Mouse (Mus musculus) midbrain, embryonic 13.5 days (tissue): ENCODE data around the gene Wwox. TPM values are rescaled to one million over a fixed set of nuclear protein-coding genes. Genes with fewer than 3 reads are reported as not detected.

Experiments used
- ATAC-seq: fragments of 200-750 bp; cut with Nextera tagmentation; 2 replicates; pipeline ENCODE4 v1.8.0; 2017; ENCODE audit warnings: mild to moderate bottlenecking, moderate TSS enrichment, moderate library complexity
- H3K27ac ChIP-seq: fragments of 300-500 bp; sonication (generic); 2 replicates; pipeline ENCODE4 v1.5.1; 2015; ENCODE audit warnings: inconsistent platforms, mild to moderate bottlenecking, moderate library complexity
- H3K27me3 ChIP-seq: fragments of 300-500 bp; sonication (generic); 2 replicates; pipeline ENCODE4 v1.6.1; 2015; ENCODE audit warnings: mild to moderate bottlenecking, inconsistent platforms
- H3K36me3 ChIP-seq: fragments of 300-500 bp; sonication (generic); 2 replicates; pipeline ENCODE4 v1.6.1; 2015; ENCODE audit warnings: mild to moderate bottlenecking, inconsistent platforms
- H3K4me1 ChIP-seq: fragments of 300-500 bp; sonication (generic); replicated peaks from 2 replicates; pipeline ENCODE4 v1.6.1; 2015; ENCODE audit warnings: inconsistent platforms
- H3K4me2 ChIP-seq: fragments of 300-500 bp; sonication (generic); replicated peaks from 2 replicates; pipeline ENCODE4 v1.6.1; 2015; ENCODE audit warnings: moderate library complexity, mild to moderate bottlenecking, inconsistent platforms
- H3K4me3 ChIP-seq: fragments of 300-500 bp; sonication (generic); replicated peaks from 2 replicates; pipeline ENCODE4 v1.5.1; 2015; ENCODE audit warnings: mild to moderate bottlenecking, inconsistent platforms
- H3K9ac ChIP-seq: fragments of 300-500 bp; sonication (generic); replicated peaks from 2 replicates; pipeline ENCODE4 v1.6.1; 2015; ENCODE audit warnings: mild to moderate bottlenecking, inconsistent platforms
- H3K9me3 ChIP-seq: fragments of 300-500 bp; sonication (generic); 2 replicates; pipeline ENCODE4 v1.6.1; 2016; ENCODE audit warnings: mild to moderate bottlenecking, inconsistent platforms
- WGBS: fragments of 180-500 bp; shearing (Covaris S2); methylation state at CpG from one replicate; pipeline ENCODE4 v1.1.7; 2015; 5-methylcytosine and 5-hydroxymethylcytosine counted together
- polyA plus RNA-seq: library from polyadenylated mRNA; unstranded; fragments of >200 nt; fragmentation: Nextera tagmentation; extraction: Ambion mirVana; gene quantifications from 2 replicates; pipeline ENCODE4 v1.2.1, GENCODE M21; 2015

Wwox gene
- polyA plus RNA-seq, 1 experiment from 2014 or later = 12.4 TPM

GRCm38 (mm10) chr8:114441616-114442015, 2.2 kb downstream of the Wwox start:
- no peak for ATAC-seq
- no peaks in the 10 kb centered on the region for H3K36me3 ChIP-seq
- no peak overlapping the region for H3K4me3 ChIP-seq
- no peak overlapping the region for H3K9ac ChIP-seq
- H3K4me1 ChIP-seq = peaks cover 11% of the 10 kb centered on the region
- H3K4me2 ChIP-seq = no peak overlapping the region
- 91% methylated on average over 4 of the region's 4 CpGs for WGBS
- H3K27ac ChIP-seq = no peak overlapping the region
- H3K27me3 ChIP-seq = no peaks in the 10 kb centered on the region
- no peaks in the 10 kb centered on the region for H3K9me3 ChIP-seq

- Histone ChIP-seq H3K9me3 (no peaks in the 10 kb centered on the region), H3K27ac (no peak overlapping the region), H3K27me3 (peaks cover 4% of the 10 kb centered on the region; the same call in 1 of the 2 replicates), H3K4me3 (no peak overlapping the region), H3K9ac (no peak overlapping the region), H3K4me1 (no peaks in the 10 kb centered on the region), H3K36me3 (no peaks in the 10 kb centered on the region), H3K4me2 (no peak overlapping the region)
- ATAC-seq = no peak
- 88% methylated on average over 7 of the region's 7 CpGs for WGBS
Measured at GRCm38 (mm10) chr8:114446884-114447283, 7.4 kb downstream of the Wwox start.

GRCm38 (mm10) chr8:114452278-114452677, 12.8 kb downstream of the Wwox start:
- 90% methylated on average over 8 of the region's 8 CpGs for WGBS
- Histone ChIP-seq H3K9ac (no peak overlapping the region), H3K9me3 (no peaks in the 10 kb centered on the region), H3K4me2 (no peak overlapping the region), H3K27me3 (peaks cover 4% of the 10 kb centered on the region; the same call in 1 of the 2 replicates), H3K4me3 (no peak overlapping the region), H3K4me1 (peaks cover 13% of the 10 kb centered on the region), H3K27ac (no peak overlapping the region), H3K36me3 (no peaks in the 10 kb centered on the region)
- no peak for ATAC-seq

- WGBS = 5% methylated on average over 9 of the region's 9 CpGs
- Histone ChIP-seq H3K4me3 (no peak overlapping the region), H3K36me3 (no peaks in the 10 kb centered on the region), H3K27me3 (peaks cover 4% of the 10 kb centered on the region; the same call in 1 of the 2 replicates), H3K4me2 (peak overlapping the region; percentile 32; the same call in 1 of the 2 replicates), H3K9ac (0 out of 2 replicates have a peak overlapping the region, but pooled peaks have one; percentile 41), H3K27ac (peak overlapping the region; percentile 35; the same call in 1 of the 2 replicates), H3K9me3 (no peaks in the 10 kb centered on the region), H3K4me1 (peaks cover 13% of the 10 kb centered on the region)
- peak; percentile 73; the same call in 1 of the 2 replicates for ATAC-seq
Measured at GRCm38 (mm10) chr8:114452781-114453221, 13.3 kb downstream of the Wwox start.

GRCm38 (mm10) chr8:114455302-114455701, 15.8 kb downstream of the Wwox start:
- ATAC-seq = no peak
- no peak overlapping the region for H3K4me3 ChIP-seq
- peaks cover 13% of the 10 kb centered on the region for H3K4me1 ChIP-seq
- no peak overlapping the region for H3K4me2 ChIP-seq
- H3K9me3 ChIP-seq = no peaks in the 10 kb centered on the region
- H3K9ac ChIP-seq = no peak overlapping the region
- no peaks in the 10 kb centered on the region for H3K36me3 ChIP-seq
- H3K27me3 ChIP-seq = no peaks in the 10 kb centered on the region
- H3K27ac ChIP-seq = no peak overlapping the region
- WGBS = 88% methylated on average over 8 of the region's 8 CpGs

- no peak overlapping the region for H3K9ac ChIP-seq
- 77% methylated on average over 15 of the region's 15 CpGs for WGBS
- H3K27ac ChIP-seq = no peak overlapping the region
- peaks cover 15% of the 10 kb centered on the region for H3K4me1 ChIP-seq
- H3K9me3 ChIP-seq = no peaks in the 10 kb centered on the region
- no peaks in the 10 kb centered on the region for H3K36me3 ChIP-seq
- H3K4me2 ChIP-seq = no peak overlapping the region
- H3K27me3 ChIP-seq = no peaks in the 10 kb centered on the region
- no peak overlapping the region for H3K4me3 ChIP-seq
- ATAC-seq = no peak
Measured at GRCm38 (mm10) chr8:114455953-114456352, 16.5 kb downstream of the Wwox start.

GRCm38 (mm10) chr8:114458113-114458784, 18.8 kb downstream of the Wwox start:
- no peak for ATAC-seq
- Histone ChIP-seq H3K27me3 (no peaks in the 10 kb centered on the region), H3K4me1 (peaks cover 26% of the 10 kb centered on the region), H3K36me3 (no peaks in the 10 kb centered on the region), H3K4me3 (no peak overlapping the region), H3K27ac (no peak overlapping the region), H3K9ac (no peak overlapping the region), H3K9me3 (no peaks in the 10 kb centered on the region), H3K4me2 (no peak overlapping the region)
- WGBS = 76% methylated on average over 25 of the region's 25 CpGs

- no peak overlapping the region for H3K4me3 ChIP-seq
- H3K4me2 ChIP-seq = no peak overlapping the region
- WGBS = 65% methylated on average over 5 of the region's 5 CpGs
- peaks cover 24% of the 10 kb centered on the region for H3K4me1 ChIP-seq
- ATAC-seq = no peak
- no peak overlapping the region for H3K9ac ChIP-seq
- H3K36me3 ChIP-seq = no peaks in the 10 kb centered on the region
- no peaks in the 10 kb centered on the region for H3K27me3 ChIP-seq
- no peak overlapping the region for H3K27ac ChIP-seq
- H3K9me3 ChIP-seq = no peaks in the 10 kb centered on the region
Measured at GRCm38 (mm10) chr8:114460600-114460999, 21.1 kb downstream of the Wwox start.

- Histone ChIP-seq H3K36me3 (no peaks in the 10 kb centered on the region), H3K27me3 (no peaks in the 10 kb centered on the region), H3K9me3 (no peaks in the 10 kb centered on the region), H3K4me3 (no peak overlapping the region), H3K4me1 (peaks cover 24% of the 10 kb centered on the region), H3K4me2 (no peak overlapping the region), H3K9ac (no peak overlapping the region), H3K27ac (no peak overlapping the region)
- 96% methylated on average over 11 of the region's 11 CpGs for whole genome bisulfite sequencing
- no peak for ATAC-seq
Measured at GRCm38 (mm10) chr8:114462591-114462990, 23.1 kb downstream of the Wwox start.

- H3K4me1 ChIP-seq = peaks cover 24% of the 10 kb centered on the region
- H3K9ac ChIP-seq = 0 out of 2 replicates have a peak overlapping the region, but pooled peaks have one; percentile 5
- no peak overlapping the region for H3K4me3 ChIP-seq
- no peaks in the 10 kb centered on the region for H3K36me3 ChIP-seq
- no peak overlapping the region for H3K4me2 ChIP-seq
- no peaks in the 10 kb centered on the region for H3K27me3 ChIP-seq
- H3K27ac ChIP-seq = no peak overlapping the region
- WGBS = 48% methylated on average over 10 of the region's 10 CpGs
- ATAC-seq = no peak
- H3K9me3 ChIP-seq = no peaks in the 10 kb centered on the region
Measured at GRCm38 (mm10) chr8:114463305-114463704, 23.9 kb downstream of the Wwox start.

GRCm38 (mm10) chr8:114468526-114469207, 29.2 kb downstream of the Wwox start:
- Histone ChIP-seq H3K9ac (no peak overlapping the region), H3K27ac (peak overlapping the region; percentile 45; the same call in 1 of the 2 replicates), H3K36me3 (no peaks in the 10 kb centered on the region), H3K27me3 (no peaks in the 10 kb centered on the region), H3K4me3 (no peak overlapping the region), H3K4me2 (no peak overlapping the region), H3K4me1 (no peaks in the 10 kb centered on the region), H3K9me3 (no peaks in the 10 kb centered on the region)
- WGBS = 73% methylated on average over 21 of the region's 21 CpGs
- peak; percentile 78 for ATAC-seq

- Histone ChIP-seq H3K4me1 (no peaks in the 10 kb centered on the region), H3K27me3 (no peaks in the 10 kb centered on the region), H3K9me3 (no peaks in the 10 kb centered on the region), H3K9ac (no peak overlapping the region), H3K36me3 (no peaks in the 10 kb centered on the region), H3K4me3 (no peak overlapping the region), H3K4me2 (no peak overlapping the region), H3K27ac (no peak overlapping the region)
- ATAC-seq = no peak
- WGBS = 92% methylated on average over 10 of the region's 10 CpGs
Measured at GRCm38 (mm10) chr8:114469208-114469590, 29.7 kb downstream of the Wwox start.
